Mouse (Mus musculus): ENCODE results near the gene Galt.
"Not testable (repeated sequence)": the region's sequence is repeated elsewhere in the genome, so short reads cannot be mapped to it uniquely, and the experiment has no call there.

DNA sequence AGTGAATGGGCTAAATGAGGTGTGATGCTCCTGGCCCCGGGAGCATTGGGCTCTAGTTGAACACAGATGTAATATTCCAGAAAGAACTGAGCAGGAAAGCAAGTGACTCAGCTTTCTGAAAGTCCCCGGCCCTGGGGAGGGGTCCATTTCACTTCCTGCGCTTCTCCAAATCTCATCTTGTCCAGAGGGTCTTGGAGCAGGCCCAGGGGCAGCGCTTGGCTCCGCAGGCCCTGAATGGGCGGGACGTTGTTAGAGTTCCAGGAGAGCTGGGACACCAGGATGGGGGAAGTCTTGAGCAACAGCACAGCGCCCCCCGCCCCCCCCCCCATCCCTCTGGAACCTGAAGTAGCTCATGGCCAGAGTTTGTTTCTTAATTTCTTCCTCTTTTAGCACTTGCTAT, 26.2 kb downstream of the Galt start:
- TF ChIP-seq CTCF (conservative IDR thresholded peaks at IDR 0.05; ENCODE audit: insufficient read depth, insufficient read length, low read depth, low read length); POLR2A (IDR thresholded peaks at IDR 0.05; ENCODE audit: low read depth, low read length): not testable (repeated sequence)
